Mouse (Mus musculus): ENCODE data around the gene Mab21l3. TPM values are rescaled to one million over a fixed set of nuclear protein-coding genes. Genes with fewer than 3 reads are reported as not detected.

The Mab21l3 gene
- polyA plus RNA-seq, 1 experiment = 1.4 TPM

DNA sequence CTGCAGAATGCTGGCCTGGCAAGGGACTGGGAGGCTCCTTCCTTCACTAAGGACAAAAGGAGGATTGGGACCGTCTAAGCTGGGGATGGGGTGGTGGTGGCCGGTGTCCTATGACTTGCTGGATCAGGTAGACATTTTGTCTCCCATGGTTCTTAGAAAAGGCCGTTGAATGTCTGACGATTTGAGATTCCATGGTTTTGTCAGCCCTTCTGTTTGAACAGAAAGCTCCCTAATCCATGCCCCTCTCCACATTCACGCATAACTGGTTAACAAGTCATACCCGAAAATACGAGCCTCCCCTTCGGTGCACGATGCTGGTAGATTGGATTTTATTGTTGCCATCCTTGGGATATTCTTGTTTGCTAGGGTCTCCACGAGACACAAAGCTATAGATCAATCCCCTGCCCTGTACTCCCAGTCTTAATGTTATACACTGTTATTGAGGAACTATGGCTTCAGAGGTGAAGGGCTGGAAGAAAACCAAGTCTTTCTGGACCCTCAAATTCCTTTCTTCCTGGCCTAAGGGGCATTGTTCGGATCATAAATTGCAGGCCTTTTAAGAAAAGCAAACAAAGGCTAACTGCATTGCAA is 43.7 kb downstream of the Mab21l3 start:
- Histone ChIP-seq H3K27ac (ENCODE audit: insufficient read depth, low read length) (no peak overlapping the region), H3K4me1 (ENCODE audit: control insufficient read depth, insufficient read depth, insufficient read length) (peaks cover 3% of the 10 kb centered on the region; the same call in 1 of the 2 replicates), H3K36me3 (ENCODE audit: control insufficient read depth, insufficient read depth, low read length) (no peaks in the 10 kb centered on the region), H3K4me3 (ENCODE audit: extremely low read depth, insufficient read depth, insufficient read length) (no peak overlapping the region), H3K27me3 (ENCODE audit: control insufficient read depth, insufficient read depth, low read length) (no peaks in the 10 kb centered on the region)
- 90% methylated on average over 11 of the region's 11 CpGs for WGBS
- TF ChIP-seq POLR2A (IDR thresholded peaks at IDR 0.05; ENCODE audit: low read depth, low read length) (no peak), CTCF (IDR thresholded peaks at IDR 0.05; ENCODE audit: extremely low read depth, insufficient read depth, insufficient read length, insufficient replicate concordance) (no peak)
- DNase-seq (ENCODE audit: low read depth in 1 of 2, low spot score in 2 of 2) = no peak

DNA sequence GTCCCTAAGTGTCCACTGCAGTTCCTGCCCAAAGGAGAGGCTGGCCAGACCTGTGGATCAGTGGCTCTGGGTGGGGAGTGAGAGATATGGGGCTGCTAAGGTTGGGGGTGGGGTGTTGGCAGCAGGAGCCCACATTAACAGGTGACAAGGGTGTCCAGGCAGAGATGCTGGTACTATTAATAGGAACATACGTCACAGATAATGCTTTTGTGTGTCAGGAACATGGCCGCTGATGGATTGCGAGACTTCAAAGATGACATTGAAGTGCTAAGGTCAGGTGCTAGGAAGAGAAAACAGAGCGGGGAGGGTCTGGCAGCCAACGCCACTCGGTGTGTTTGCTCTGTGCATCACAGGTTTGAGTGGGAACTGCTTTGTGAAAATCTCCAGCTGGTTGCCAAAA is 44.4 kb downstream of the Mab21l3 start:
- H3K27ac ChIP-seq (ENCODE audit: insufficient read depth, low read length) = no peak overlapping the region
- 91% methylated on average over 6 of the region's 6 CpGs for WGBS
- H3K36me3 ChIP-seq (ENCODE audit: control insufficient read depth, insufficient read depth, low read length) = no peaks in the 10 kb centered on the region
- peaks cover 3% of the 10 kb centered on the region; the same call in 1 of the 2 replicates for H3K4me1 ChIP-seq (ENCODE audit: control insufficient read depth, insufficient read depth, insufficient read length)
- TF ChIP-seq CTCF (IDR thresholded peaks at IDR 0.05; ENCODE audit: extremely low read depth, insufficient read depth, insufficient read length, insufficient replicate concordance) (no peak), POLR2A (IDR thresholded peaks at IDR 0.05; ENCODE audit: low read depth, low read length) (no peak)
- no peak overlapping the region for H3K4me3 ChIP-seq (ENCODE audit: extremely low read depth, insufficient read depth, insufficient read length)
- no peak for DNase-seq (ENCODE audit: low read depth in 1 of 2, low spot score in 2 of 2)
- no peaks in the 10 kb centered on the region for H3K27me3 ChIP-seq (ENCODE audit: control insufficient read depth, insufficient read depth, low read length)

DNA sequence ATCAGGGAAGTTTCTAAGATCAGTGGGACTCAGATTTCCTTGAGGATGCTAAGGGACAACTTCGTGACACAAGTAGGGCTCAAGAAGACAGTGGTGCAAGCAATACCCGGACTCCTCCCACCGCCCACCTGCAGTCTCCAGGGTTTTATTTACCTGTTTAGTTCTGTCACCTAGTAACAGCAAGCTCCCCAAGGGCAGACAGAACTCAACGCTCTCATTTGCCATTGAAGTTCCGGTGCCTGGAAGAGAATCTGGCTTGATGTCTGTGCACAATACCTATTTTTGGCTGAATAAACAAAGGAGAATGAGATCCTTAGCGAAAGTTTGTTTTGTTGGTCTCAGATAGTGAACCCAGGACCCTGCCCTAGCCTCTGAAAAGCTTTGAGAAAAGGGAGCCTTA is 45.0 kb downstream of the Mab21l3 start:
- WGBS = 77% methylated on average over 6 of the region's 6 CpGs
- no peak overlapping the region for H3K4me3 ChIP-seq (ENCODE audit: extremely low read depth, insufficient read depth, insufficient read length)
- H3K4me1 ChIP-seq (ENCODE audit: control insufficient read depth, insufficient read depth, insufficient read length) = peaks cover 3% of the 10 kb centered on the region; the same call in 1 of the 2 replicates
- H3K27me3 ChIP-seq (ENCODE audit: control insufficient read depth, insufficient read depth, low read length) = no peaks in the 10 kb centered on the region
- TF ChIP-seq CTCF (IDR thresholded peaks at IDR 0.05; ENCODE audit: extremely low read depth, insufficient read depth, insufficient read length, insufficient replicate concordance) (no peak), POLR2A (IDR thresholded peaks at IDR 0.05; ENCODE audit: low read depth, low read length) (no peak)
- H3K27ac ChIP-seq (ENCODE audit: insufficient read depth, low read length) = no peak overlapping the region
- no peaks in the 10 kb centered on the region for H3K36me3 ChIP-seq (ENCODE audit: control insufficient read depth, insufficient read depth, low read length)
- no peak for DNase-seq (ENCODE audit: low read depth in 1 of 2, low spot score in 2 of 2)

DNA sequence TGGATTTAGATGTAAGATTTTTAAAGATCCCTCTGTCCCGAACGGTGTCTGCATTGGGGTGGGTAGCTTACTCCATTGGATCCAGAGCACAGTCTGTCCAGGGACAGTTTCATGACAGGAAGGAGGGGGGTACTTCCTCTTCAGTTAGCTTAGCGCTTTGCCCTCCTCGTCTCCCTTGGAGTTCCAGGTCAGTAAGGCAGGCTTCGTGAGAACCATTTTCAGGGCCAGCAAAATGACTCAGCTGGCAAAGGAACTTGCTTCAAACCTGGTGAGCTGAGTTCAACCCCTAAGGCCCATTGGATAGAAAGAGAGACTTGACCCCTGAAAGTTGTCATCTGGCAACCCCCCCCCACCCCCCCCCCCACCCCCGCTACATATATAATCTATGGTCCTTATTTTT is 46.0 kb downstream of the Mab21l3 start:
- Histone ChIP-seq H3K27me3 (ENCODE audit: control insufficient read depth, insufficient read depth, low read length) (no peaks in the 10 kb centered on the region), H3K4me3 (ENCODE audit: extremely low read depth, insufficient read depth, insufficient read length) (no peak overlapping the region), H3K27ac (ENCODE audit: insufficient read depth, low read length) (no peak overlapping the region), H3K36me3 (ENCODE audit: control insufficient read depth, insufficient read depth, low read length) (no peaks in the 10 kb centered on the region), H3K4me1 (ENCODE audit: control insufficient read depth, insufficient read depth, insufficient read length) (peaks cover 3% of the 10 kb centered on the region; the same call in 1 of the 2 replicates)
- TF ChIP-seq POLR2A (IDR thresholded peaks at IDR 0.05; ENCODE audit: low read depth, low read length) (no peak), CTCF (IDR thresholded peaks at IDR 0.05; ENCODE audit: extremely low read depth, insufficient read depth, insufficient read length, insufficient replicate concordance) (no peak)
- no peak for DNase-seq (ENCODE audit: low read depth in 1 of 2, low spot score in 2 of 2)
- 55% methylated on average over 6 of the region's 6 CpGs for WGBS

DNA sequence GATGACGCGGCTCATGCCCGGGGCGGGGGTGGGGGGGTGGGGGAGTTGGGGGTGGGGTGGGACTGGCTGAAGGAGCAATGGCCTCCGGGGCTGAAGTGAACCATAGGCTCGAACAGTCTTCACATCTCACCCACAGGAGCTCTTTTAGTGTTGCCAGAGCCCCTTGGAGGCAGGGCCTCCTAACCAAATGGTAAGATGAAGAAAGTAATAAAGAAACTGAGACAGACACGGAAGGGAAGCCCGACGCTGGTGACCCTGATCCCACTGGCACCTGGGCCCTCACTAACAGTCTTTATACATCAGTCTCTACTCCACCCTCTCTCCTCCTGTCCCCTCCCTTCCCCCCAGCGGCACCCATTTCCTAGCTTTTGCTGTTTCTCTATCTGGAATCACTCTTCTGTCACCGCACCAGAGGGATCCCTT is 48.2 kb downstream of the Mab21l3 start:
- no peaks in the 10 kb centered on the region for H3K36me3 ChIP-seq (ENCODE audit: control insufficient read depth, insufficient read depth, low read length)
- WGBS = 17% methylated on average over 11 of the region's 11 CpGs
- no peak overlapping the region for H3K27ac ChIP-seq (ENCODE audit: insufficient read depth, low read length)
- peak overlapping the region; percentile 25; the same call in 1 of the 2 replicates for H3K4me3 ChIP-seq (ENCODE audit: extremely low read depth, insufficient read depth, insufficient read length)
- H3K27me3 ChIP-seq (ENCODE audit: control insufficient read depth, insufficient read depth, low read length) = no peaks in the 10 kb centered on the region
- DNase-seq (ENCODE audit: low read depth in 1 of 2, low spot score in 2 of 2) = no peak
- TF ChIP-seq POLR2A (IDR thresholded peaks at IDR 0.05; ENCODE audit: low read depth, low read length) (no peak), CTCF (IDR thresholded peaks at IDR 0.05; ENCODE audit: extremely low read depth, insufficient read depth, insufficient read length, insufficient replicate concordance) (no peak)
- peaks cover 3% of the 10 kb centered on the region; the same call in 1 of the 2 replicates for H3K4me1 ChIP-seq (ENCODE audit: control insufficient read depth, insufficient read depth, insufficient read length)

DNA sequence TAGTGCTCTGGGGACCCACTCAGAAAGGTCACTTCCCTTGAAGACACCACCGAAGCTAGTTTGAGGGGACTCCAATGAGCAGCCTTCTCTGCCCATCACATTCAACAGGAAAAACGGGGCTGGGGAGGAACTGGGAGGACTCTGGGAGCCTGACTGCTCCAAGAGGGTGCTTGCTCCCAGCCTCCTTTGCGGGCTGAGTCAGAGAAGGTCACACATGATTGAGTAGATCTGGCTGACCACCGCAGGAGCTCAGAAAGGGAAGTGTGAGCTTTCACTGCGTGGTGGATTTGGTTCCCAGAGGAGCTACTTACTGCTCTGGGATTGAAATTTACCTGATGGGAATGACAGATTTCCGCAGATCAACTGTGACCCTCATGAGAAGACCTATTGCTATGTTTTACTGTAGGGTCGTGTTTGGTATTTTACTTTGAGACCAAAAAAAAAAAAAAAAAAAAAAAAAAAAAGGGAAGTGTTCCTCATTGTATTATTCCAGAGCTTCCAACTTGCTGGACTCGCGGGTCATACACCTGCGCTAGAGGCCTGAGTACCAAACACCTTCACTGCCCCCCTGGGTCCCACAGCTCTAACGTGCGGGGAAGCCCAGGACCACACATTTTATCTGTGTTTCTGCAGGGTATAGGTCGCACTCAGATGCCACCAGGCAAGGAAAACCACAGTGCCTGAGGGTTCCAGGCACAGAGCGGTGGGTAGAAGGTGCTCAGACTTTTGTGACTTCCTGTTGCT is 48.7 kb downstream of the Mab21l3 start:
- TF ChIP-seq POLR2A (IDR thresholded peaks at IDR 0.05; ENCODE audit: low read depth, low read length) = no peak
- Histone ChIP-seq H3K27ac (ENCODE audit: insufficient read depth, low read length) (0 out of 2 replicates have a peak overlapping the region, but pooled peaks have one; percentile 37), H3K4me3 (ENCODE audit: extremely low read depth, insufficient read depth, insufficient read length) (0 out of 2 replicates have a peak overlapping the region, but pooled peaks have one; percentile 32), H3K36me3 (ENCODE audit: control insufficient read depth, insufficient read depth, low read length) (no peaks in the 10 kb centered on the region), H3K4me1 (ENCODE audit: control insufficient read depth, insufficient read depth, insufficient read length) (peaks cover 3% of the 10 kb centered on the region; the same call in 1 of the 2 replicates), H3K27me3 (ENCODE audit: control insufficient read depth, insufficient read depth, low read length) (no peaks in the 10 kb centered on the region)
- peak in 1 of 2 experiments; percentile 21 for DNase-seq (ENCODE audit: low read depth in 1 of 2, low spot score in 2 of 2)
- 11% methylated on average over 14 of the region's 14 CpGs for WGBS
